ENCODE assay signal across 10 mouse cellular contexts in the genomic region with DNA sequence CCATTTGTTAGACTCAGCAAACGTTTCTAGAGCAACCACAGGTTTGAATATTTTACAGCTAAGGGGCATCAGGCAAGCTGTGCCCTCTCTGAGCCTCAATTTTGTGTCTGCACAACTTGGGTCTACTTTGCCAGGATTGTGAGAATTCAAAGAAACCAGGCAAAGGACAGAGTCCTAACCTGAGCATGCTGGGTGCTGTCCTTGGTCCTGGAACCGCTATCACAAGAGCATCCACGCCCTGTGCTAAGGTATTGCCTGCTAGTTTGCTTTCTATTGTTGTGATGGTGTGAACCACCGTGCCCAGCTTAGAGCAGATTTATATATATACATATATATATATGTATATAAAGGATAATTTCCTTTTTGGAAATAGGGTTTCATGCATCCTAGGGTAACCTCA. TPM values are rescaled to one million over a fixed set of nuclear protein-coding genes. Genes with fewer than 3 reads are reported as not detected.
DNase-seq lines count a peak whose midpoint lies in the region; ATAC-seq and TF ChIP-seq lines count a peak whose summit lies in the region.
"Had no signal": no experiment of that assay in that cellular context is flagged by ENCODE, and none has a peak within 500 bp of the region (broad histone marks: within the 10 kb centered on the region; RNA-seq: fewer than 3 reads in every experiment).

No protein-coding gene starts in this region.

- 7% methylated on average over 4 of the region's 4 CpGs for WGBS in hindbrain, embryonic 11.5 days
- WGBS in hindbrain, embryonic 16.5 days: 18% methylated on average over 4 of the region's 4 CpGs
- WGBS in midbrain, postnatal 0 days: 22% methylated on average over 4 of the region's 4 CpGs

- H3K27me3 ChIP-seq in hindbrain, embryonic 11.5 days (ENCODE audit: control insufficient read depth, insufficient read depth, low read length): peaks cover 44% of the 10 kb centered on the region
- peaks cover 2% of the 10 kb centered on the region; the same call in 1 of the 2 replicates for H3K27me3 ChIP-seq in hindbrain, embryonic 16.5 days (replicated peaks; ENCODE audit: control insufficient read depth, insufficient read depth, low read length)
- H3K27me3 ChIP-seq in MEL (ENCODE audit: control insufficient read depth in 1 of 2, insufficient read depth in 2 of 2, low read length in 2 of 2): no peaks in the 10 kb centered on the region
- no peaks in the 10 kb centered on the region; the same call in 1 of the 2 replicates for H3K27me3 ChIP-seq in midbrain, postnatal 0 days (ENCODE audit: insufficient read depth, low read length)

- H3K9me3 ChIP-seq in hindbrain, embryonic 11.5 days (ENCODE audit: control insufficient read depth, low read length): no peaks in the 10 kb centered on the region
- H3K9me3 ChIP-seq in hindbrain, embryonic 16.5 days (ENCODE audit: control insufficient read depth, low read length): no peaks in the 10 kb centered on the region
- no peaks in the 10 kb centered on the region for H3K9me3 ChIP-seq in MEL (replicated peaks; ENCODE audit: insufficient read depth, low read length)
- no peaks in the 10 kb centered on the region for H3K9me3 ChIP-seq in midbrain, postnatal 0 days (ENCODE audit: low read length)
- H3K9me3 ChIP-seq: forebrain, embryonic 12.5 days had no signal

- H3K4me2 ChIP-seq in hindbrain, embryonic 11.5 days (replicated peaks; ENCODE audit: low read depth, low read length): no peak overlapping the region
- no peak overlapping the region for H3K4me2 ChIP-seq in hindbrain, embryonic 16.5 days (ENCODE audit: low read length)
- H3K4me2 ChIP-seq in midbrain, postnatal 0 days (ENCODE audit: low read depth, low read length, poor library complexity, severe bottlenecking): no peak overlapping the region
- H3K4me2 ChIP-seq: forebrain, embryonic 12.5 days had no signal

- TF ChIP-seq CTCF in MEL (IDR thresholded peaks at IDR 0.05 in 2 of 3, conservative IDR thresholded peaks at IDR 0.05 in 1 of 3; ENCODE audit: control insufficient read depth in 1 of 3, insufficient read depth in 1 of 3, low read depth in 2 of 3, low read length in 3 of 3, poor library complexity in 1 of 3, severe bottlenecking in 1 of 3): no peak
- TF ChIP-seq CTCF in midbrain, postnatal 0 days (IDR thresholded peaks at IDR 0.05): no peak

- DNase-seq in hindbrain, embryonic 11.5 days (ENCODE audit: low spot score): peak; percentile 59
- peak; percentile 48 for DNase-seq in MEL (ENCODE audit: low read depth, low spot score)
- DNase-seq in forelimb bud, embryonic 11.5 days (ENCODE audit: low read depth, low spot score): peak; percentile 76
- DNase-seq in mesoderm, embryonic 11.5 days (ENCODE audit: low read depth, low spot score): peak; percentile 76
- no peak for DNase-seq in midbrain, postnatal 0 days (ENCODE audit: low spot score)
- no peak for DNase-seq in frontal cortex, postnatal 36 days (ENCODE audit: low spot score in 2 of 2)
- DNase-seq in cerebellum, adult 11-12 months: no peak

- no peak for ATAC-seq in hindbrain, embryonic 11.5 days (ENCODE audit: low FRiP score)
- ATAC-seq in hindbrain, embryonic 16.5 days: no peak
- no peak for ATAC-seq in midbrain, postnatal 0 days (ENCODE audit: low FRiP score)

- H3K4me3 ChIP-seq in hindbrain, embryonic 11.5 days (ENCODE audit: low read depth, low read length): no peak overlapping the region
- no peak overlapping the region for H3K4me3 ChIP-seq in hindbrain, embryonic 16.5 days (ENCODE audit: low read length)
- H3K4me3 ChIP-seq in MEL (ENCODE audit: control insufficient read depth in 1 of 2, insufficient read depth in 1 of 2, low read depth in 2 of 2, low read length in 2 of 2): no peak overlapping the region
- H3K4me3 ChIP-seq in midbrain, postnatal 0 days (ENCODE audit: low read depth, low read length): no peak overlapping the region
- H3K4me3 ChIP-seq: forebrain, embryonic 12.5 days had no signal

- H3K27ac ChIP-seq in hindbrain, embryonic 11.5 days (ENCODE audit: low read depth, low read length): no peak overlapping the region
- H3K27ac ChIP-seq in hindbrain, embryonic 16.5 days (ENCODE audit: low read depth, low read length): no peak overlapping the region
- no peak overlapping the region for H3K27ac ChIP-seq in MEL (ENCODE audit: control insufficient read depth, low read depth, low read length)
- no peak overlapping the region for H3K27ac ChIP-seq in midbrain, postnatal 0 days (ENCODE audit: low read depth, low read length)
- H3K27ac ChIP-seq: forebrain, embryonic 12.5 days had no signal

- no peak for TF ChIP-seq RAD21 in MEL (IDR thresholded peaks at IDR 0.05; ENCODE audit: low read depth, low read length)

- TF ChIP-seq EP300 in MEL (IDR thresholded peaks at IDR 0.05; ENCODE audit: low read depth in 1 of 2, low read length in 2 of 2): no peak

- TF ChIP-seq POLR2A in MEL (IDR thresholded peaks at IDR 0.05; ENCODE audit: control insufficient read depth in 1 of 2, insufficient read depth in 1 of 2, low read depth in 1 of 2, low read length in 2 of 2, poor library complexity in 1 of 2): no peak

- H3K79me2 ChIP-seq in MEL (ENCODE audit: control insufficient read depth, insufficient read depth, low read length, poor library complexity): no peaks in the 10 kb centered on the region

- H3K4me1 ChIP-seq in hindbrain, embryonic 11.5 days (replicated peaks; ENCODE audit: control insufficient read depth, insufficient read depth, low read length): peaks cover 3% of the 10 kb centered on the region; the same call in 1 of the 2 replicates
- H3K4me1 ChIP-seq in hindbrain, embryonic 16.5 days (ENCODE audit: control insufficient read depth, insufficient read depth, low read depth, low read length): peaks cover 31% of the 10 kb centered on the region
- no peaks in the 10 kb centered on the region for H3K4me1 ChIP-seq in MEL (ENCODE audit: control insufficient read depth in 1 of 2, insufficient read depth in 2 of 2, low read length in 2 of 2)
- peaks cover 5% of the 10 kb centered on the region; the same call in 1 of the 2 replicates for H3K4me1 ChIP-seq in midbrain, postnatal 0 days (ENCODE audit: insufficient read depth, low read length)

- H3K9ac ChIP-seq in hindbrain, embryonic 11.5 days (ENCODE audit: low read depth, low read length): no peak overlapping the region
- H3K9ac ChIP-seq in hindbrain, embryonic 16.5 days (ENCODE audit: low read depth, low read length): no peak overlapping the region
- no peak overlapping the region for H3K9ac ChIP-seq in MEL (ENCODE audit: control insufficient read depth, low read depth, low read length, poor library complexity, severe bottlenecking)
- H3K9ac ChIP-seq in midbrain, postnatal 0 days (replicated peaks; ENCODE audit: low read length, poor library complexity, severe bottlenecking): no peak overlapping the region
- H3K9ac ChIP-seq: forebrain, embryonic 12.5 days had no signal

- no peaks in the 10 kb centered on the region for H3K36me3 ChIP-seq in hindbrain, embryonic 11.5 days (ENCODE audit: control insufficient read depth, insufficient read depth, low read length)
- H3K36me3 ChIP-seq in hindbrain, embryonic 16.5 days (ENCODE audit: control insufficient read depth, insufficient read depth, low read length): no peaks in the 10 kb centered on the region
- H3K36me3 ChIP-seq in MEL (ENCODE audit: control insufficient read depth in 1 of 2, insufficient read depth in 2 of 2, low read length in 2 of 2): no peaks in the 10 kb centered on the region
- no peaks in the 10 kb centered on the region for H3K36me3 ChIP-seq in midbrain, postnatal 0 days (ENCODE audit: insufficient read depth, low read length)
- H3K36me3 ChIP-seq: forebrain, embryonic 12.5 days had no signal

TF ChIP-seq in MEL, 35 proteins besides CTCF, POLR2A, EP300 and RAD21:
- TF ChIP-seq CHD1 (IDR thresholded peaks at IDR 0.05; ENCODE audit: low read depth, low read length) (no peak), MEF2A (IDR thresholded peaks at IDR 0.05; ENCODE audit: extremely low read depth, insufficient replicate concordance, low read depth, low read length, poor library complexity, severe bottlenecking) (no peak), HCFC1 (IDR thresholded peaks at IDR 0.05; ENCODE audit: low read depth, low read length) (no peak), NRF1 (IDR thresholded peaks at IDR 0.05; ENCODE audit: insufficient read depth, low read depth, low read length, poor library complexity, severe bottlenecking) (no peak), E2F4 (IDR thresholded peaks at IDR 0.05; ENCODE audit: borderline replicate concordance, low read depth, low read length) (no peak), SMC3 (IDR thresholded peaks at IDR 0.05; ENCODE audit: low read depth, low read length) (no peak), TCF12 (IDR thresholded peaks at IDR 0.05; ENCODE audit: low read depth, low read length) (no peak), TAL1 (IDR thresholded peaks at IDR 0.05; ENCODE audit: low read length) (no peak), MYC (IDR thresholded peaks at IDR 0.05; ENCODE audit: low read depth, low read length) (no peak), ZKSCAN1 (IDR thresholded peaks at IDR 0.05; ENCODE audit: low read depth, low read length) (no peak), ETS1 (IDR thresholded peaks at IDR 0.05; ENCODE audit: low read depth, low read length) (no peak), MXI1 (IDR thresholded peaks at IDR 0.05; ENCODE audit: low read depth, low read length) (no peak), TBP (IDR thresholded peaks at IDR 0.05; ENCODE audit: low read depth, low read length) (no peak), GATA1 (IDR thresholded peaks at IDR 0.05; ENCODE audit: low read depth, low read length) (no peak), ZC3H11A (IDR thresholded peaks at IDR 0.05; ENCODE audit: low read depth, low read length) (no peak)

RNA-seq across cellular contexts. Expression of gene Unc5a, which starts 3.9 kb away (rescaled TPM):
- polyA plus RNA-seq in hindbrain, embryonic 11.5 days (2014; fragmentation: Nextera tagmentation; extraction: Ambion mirVana): 2.7 and 2.9 TPM in 2 replicates
- polyA plus RNA-seq in hindbrain, embryonic 16.5 days (2015; fragmentation: Nextera tagmentation; extraction: Ambion mirVana): 12.3 and 16.2 TPM in 2 replicates
- not detected in 2 replicates for total RNA-seq in MEL (2012; rRNA removed)
- polyA plus RNA-seq in MEL (2012; ENCODE audit: insufficient read depth in 1 of 2, insufficient read length in 2 of 2, low read depth in 1 of 2, low replicate concordance in 2 of 2, missing spikeins in 1 of 2): not detected
- 24.2 and 29.0 TPM in 2 replicates for total RNA-seq in midbrain, postnatal 0 days (2014; rRNA removed)
- 12.7 and 14.3 TPM in 2 replicates for polyA plus RNA-seq in midbrain, postnatal 0 days (2015; fragmentation: Nextera tagmentation; extraction: Ambion mirVana)
- total RNA-seq: neutrophil, adult 5-6 weeks had no signal

Comparison
In these comparisons a context has a peak if more than half of its experiments do, and no peak if none do; other contexts are left out.
1. DNase-seq: peak in hindbrain, embryonic 11.5 days (single experiment), MEL (single experiment), forelimb bud, embryonic 11.5 days (single experiment) and mesoderm, embryonic 11.5 days (single experiment); none in midbrain, postnatal 0 days (single experiment), frontal cortex, postnatal 36 days (0 of 2) and cerebellum, adult 11-12 months (single experiment).